Mouse (Mus musculus) mouse embryonic stem cell (cell line): ENCODE data around the gene Alppl2.

Source experiments
- in situ Hi-C, 2 experiments: fragments of 300-500 bp; cut with MboI; formaldehyde crosslinking; loops; 1 replicate in 1 of 2; 3 replicates in 1 of 2; pipeline ENCODE4 v1.14.3; 2019 to 2020; ENCODE audit warnings: low sequenced_read_pairs in 2 of 2, low pct_unique_long_range_greater_than_20kb in 1 of 2, mixed read lengths in 1 of 2; ENCODE audit not compliant: unreplicated experiment in 1 of 2

Gene Alppl2

GRCm38 (mm10) chr1:87089828-87090227, at the start of gene Alppl2:
Gene Alppl2, minus strand, starts transcription at chr1:87089928.
- in situ Hi-C loops, result no loop called here

GRCm38 (mm10) chr1:87131803-87132202, 42.1 kb upstream of the Alppl2 start:
- in situ Hi-C loops, result no loop called here

GRCm38 (mm10) chr1:87127206-87128030, 37.7 kb upstream of the Alppl2 start:
- in situ Hi-C loops, result no loop called here

GRCm38 (mm10) chr1:87124673-87125072, 34.9 kb upstream of the Alppl2 start, which contains the start of gene Akp3:
Gene Akp3, plus strand, starts transcription at chr1:87124973.
- in situ Hi-C loops, result no loop called here

GRCm38 (mm10) chr1:87114784-87115183, 25.1 kb upstream of the Alppl2 start:
- in situ Hi-C loops, result no loop called here

GRCm38 (mm10) chr1:87111719-87112354, 22.1 kb upstream of the Alppl2 start:
- in situ Hi-C loops, result no loop called here

- in situ Hi-C loops, result no loop called here
These were observed 18.8 kb upstream of the Alppl2 start for GRCm38 (mm10) chr1:87108564-87108963.

GRCm38 (mm10) chr1:87106536-87106935, 16.8 kb upstream of the Alppl2 start:
- in situ Hi-C loops, result no loop called here

- in situ Hi-C loops, result no loop called here
These were observed 14.2 kb upstream of the Alppl2 start for GRCm38 (mm10) chr1:87103936-87104335.

- in situ Hi-C loops, result no loop called here
These were observed 12.4 kb upstream of the Alppl2 start for GRCm38 (mm10) chr1:87102114-87102513.

- in situ Hi-C loops, result no loop called here
These were observed 11.7 kb upstream of the Alppl2 start, which contains the start of gene Alpi for GRCm38 (mm10) chr1:87101411-87101810. Gene Alpi, minus strand, starts transcription at chr1:87101606.

- in situ Hi-C loops, result no loop called here
These were observed 8.7 kb upstream of the Alppl2 start for GRCm38 (mm10) chr1:87098358-87098975.

GRCm38 (mm10) chr1:87095642-87096041, 5.9 kb upstream of the Alppl2 start:
- in situ Hi-C loops, result no loop called here

GRCm38 (mm10) chr1:87089251-87089650, 477 bp downstream of the Alppl2 start:
- in situ Hi-C loops, result no loop called here

GRCm38 (mm10) chr1:87086964-87087363, 2.8 kb downstream of the Alppl2 start:
- in situ Hi-C loops, result no loop called here

- in situ Hi-C loops, result no loop called here
These were observed 3.5 kb downstream of the Alppl2 start for GRCm38 (mm10) chr1:87086196-87086595.

- in situ Hi-C loops, result loop anchor here in 1 of 2 experiments (25.0 kb wide), 2 partner anchors 386 to 686 kb away; no protein-coding TSS in a partner anchor
These were observed 16.0 kb downstream of the Alppl2 start for GRCm38 (mm10) chr1:87073776-87074175.

- in situ Hi-C loops, result loop anchor here in 1 of 2 experiments (25.0 kb wide), 2 partner anchors 383 to 683 kb away; no protein-coding TSS in a partner anchor
These were observed 19.0 kb downstream of the Alppl2 start for GRCm38 (mm10) chr1:87070720-87071119.

- in situ Hi-C loops, result loop anchor here in 1 of 2 experiments (25.0 kb wide), 2 partner anchors 374 to 674 kb away; no protein-coding TSS in a partner anchor
These were observed 28.8 kb downstream of the Alppl2 start for GRCm38 (mm10) chr1:87060913-87061312.
